Mouse (Mus musculus) cerebellum, adult 2 months (tissue): Measurements from ENCODE around the gene Ppcs. TPM values are rescaled to one million over a fixed set of nuclear protein-coding genes. Genes with fewer than 3 reads are reported as not detected.

ENCODE experiments used
- DNase-seq, 2 experiments: peaks; one replicate each; pipeline ENCODE4 v3.0.0; 2021
- H3K27ac ChIP-seq: fragments of 200-500 bp; 2 replicates; pipeline ENCODE4 v1.5.1; 2012; ENCODE audit warnings: low read length, control low read depth, inconsistent platforms; ENCODE audit not compliant: insufficient read depth
- H3K27me3 ChIP-seq: fragments of 200-500 bp; 2 replicates; pipeline ENCODE4 v1.6.1; 2012; ENCODE audit warnings: inconsistent platforms, mild to moderate bottlenecking, low read length, moderate library complexity; ENCODE audit not compliant: control insufficient read depth, insufficient read depth
- H3K4me1 ChIP-seq: fragments of 200-500 bp; 2 replicates; pipeline ENCODE4 v1.6.1; 2011; ENCODE audit warnings: low read length; ENCODE audit not compliant: control insufficient read depth, insufficient read depth
- H3K4me3 ChIP-seq: fragments of 200-500 bp; replicated peaks from 2 replicates; pipeline ENCODE3; 2011; ENCODE audit warnings: mild to moderate bottlenecking, low read depth, low read length, control low read depth; ENCODE audit not compliant: insufficient read depth
- CTCF ChIP-seq: fragments of 200-500 bp; IDR thresholded peaks from 2 replicates; pipeline ENCODE4 v1.5.1; 2011; ENCODE audit warnings: low read depth, mild to moderate bottlenecking, control low read depth, low read length, moderate library complexity, borderline replicate concordance; ENCODE audit not compliant: insufficient read depth
- POLR2A ChIP-seq: fragments of 200-500 bp; IDR thresholded peaks from 2 replicates; pipeline ENCODE4 v1.6.1; 2011; ENCODE audit warnings: low read length, control low read depth, borderline replicate concordance; ENCODE audit not compliant: insufficient read depth
- WGBS: fragments of 180-500 bp; shearing (Covaris S2); methylation state at CpG from one replicate; pipeline ENCODE4 v1.1.7; 2018; 5-methylcytosine and 5-hydroxymethylcytosine counted together
- polyA plus RNA-seq: library from polyadenylated mRNA; depleted of rRNA; stranded (reverse); fragments of >200 nt; gene quantifications from 2 replicates; pipeline ENCODE4 v1.2.3, GENCODE M21; 2012

Gene Ppcs
- polyA plus RNA-seq, 1 experiment: 16.1 TPM

- Histone ChIP-seq H3K27me3 (no peaks in the 10 kb centered on the region; the same call in 1 of the 2 replicates), H3K4me1 (no peaks in the 10 kb centered on the region), H3K27ac (no peak overlapping the region), H3K4me3 (no peak overlapping the region)
- no peak for DNase-seq
- WGBS: 35% methylated on average over 6 of the region's 6 CpGs
- TF ChIP-seq POLR2A (no peak), CTCF (no peak)
Observed at GRCm38 (mm10) chr4:119453533-119453932, 31.3 kb upstream of the Ppcs start.

- DNase-seq: no peak
- Histone ChIP-seq H3K4me1 (no peaks in the 10 kb centered on the region), H3K4me3 (no peak overlapping the region), H3K27me3 (no peaks in the 10 kb centered on the region; the same call in 1 of the 2 replicates), H3K27ac (no peak overlapping the region)
- 77% methylated on average over 5 of the region's 5 CpGs for WGBS
- TF ChIP-seq POLR2A (no peak), CTCF (no peak)
Observed at GRCm38 (mm10) chr4:119453128-119453527, 30.9 kb upstream of the Ppcs start.

GRCm38 (mm10) chr4:119450436-119450835 lies 28.2 kb upstream of the Ppcs start:
- 73% methylated on average over 7 of the region's 7 CpGs for WGBS
- Histone ChIP-seq H3K27ac (no peak overlapping the region), H3K27me3 (no peaks in the 10 kb centered on the region; the same call in 1 of the 2 replicates), H3K4me3 (no peak overlapping the region), H3K4me1 (no peaks in the 10 kb centered on the region)
- TF ChIP-seq POLR2A: no peak
- TF ChIP-seq CTCF: no peak
- no peak for DNase-seq

GRCm38 (mm10) chr4:119447786-119448185 lies 25.6 kb upstream of the Ppcs start:
- no peaks in the 10 kb centered on the region for H3K27me3 ChIP-seq
- H3K27ac ChIP-seq: no peak overlapping the region
- no peaks in the 10 kb centered on the region for H3K4me1 ChIP-seq
- 86% methylated on average over 3 of the region's 3 CpGs for WGBS
- H3K4me3 ChIP-seq: no peak overlapping the region
- TF ChIP-seq CTCF (no peak), POLR2A (no peak)
- no peak for DNase-seq

- no peak overlapping the region for H3K4me3 ChIP-seq
- no peak overlapping the region for H3K27ac ChIP-seq
- WGBS: 82% methylated on average over 6 of the region's 6 CpGs
- TF ChIP-seq CTCF (no peak), POLR2A (no peak)
- H3K4me1 ChIP-seq: no peaks in the 10 kb centered on the region
- DNase-seq: no peak
- H3K27me3 ChIP-seq: no peaks in the 10 kb centered on the region
Observed at GRCm38 (mm10) chr4:119447261-119447660, 25.0 kb upstream of the Ppcs start.

GRCm38 (mm10) chr4:119442539-119442938 lies 20.3 kb upstream of the Ppcs start:
- 37% methylated on average over 6 of the region's 6 CpGs for WGBS
- Histone ChIP-seq H3K27ac (no peak overlapping the region), H3K27me3 (no peaks in the 10 kb centered on the region), H3K4me1 (no peaks in the 10 kb centered on the region), H3K4me3 (no peak overlapping the region)
- TF ChIP-seq POLR2A (no peak), CTCF (no peak)
- DNase-seq: no peak

- Histone ChIP-seq H3K27me3 (no peaks in the 10 kb centered on the region), H3K4me3 (no peak overlapping the region), H3K27ac (no peak overlapping the region), H3K4me1 (no peaks in the 10 kb centered on the region)
- no peak for DNase-seq
- TF ChIP-seq CTCF (no peak), POLR2A (no peak)
- 81% methylated on average over 4 of the region's 4 CpGs for WGBS
Observed at GRCm38 (mm10) chr4:119441836-119442235, 19.6 kb upstream of the Ppcs start.

GRCm38 (mm10) chr4:119437936-119438335 lies 15.7 kb upstream of the Ppcs start:
- Histone ChIP-seq H3K27ac (no peak overlapping the region), H3K27me3 (no peaks in the 10 kb centered on the region), H3K4me3 (no peak overlapping the region), H3K4me1 (no peaks in the 10 kb centered on the region)
- TF ChIP-seq POLR2A: no peak
- TF ChIP-seq CTCF: no peak
- WGBS: 90% methylated on average over 2 of the region's 2 CpGs
- DNase-seq: no peak
